Mouse (Mus musculus): ENCODE data around the gene A930004D18Rik.

The A930004D18Rik gene

GRCm38 (mm10) chr2:18011226-18011625, 26.3 kb downstream of the A930004D18Rik start:
- no peak for DNase-seq (ENCODE audit: low read depth, low spot score)

GRCm38 (mm10) chr2:18005137-18005536, 32.4 kb downstream of the A930004D18Rik start:
- peak; percentile 94 for DNase-seq (ENCODE audit: low read depth, low spot score)

- no peak for DNase-seq (ENCODE audit: low read depth, low spot score)
Measured at GRCm38 (mm10) chr2:18004286-18004685, 33.3 kb downstream of the A930004D18Rik start.

GRCm38 (mm10) chr2:18002306-18002705, 35.2 kb downstream of the A930004D18Rik start:
- peak; percentile 64 for DNase-seq (ENCODE audit: low read depth, low spot score)

GRCm38 (mm10) chr2:17996858-17997257, 40.7 kb downstream of the A930004D18Rik start, which contains the start of gene H2al2a:
TSS of gene H2al2a (minus strand) at chr2:17996958.
- no peak for DNase-seq (ENCODE audit: low read depth, low spot score)

- DNase-seq (ENCODE audit: low read depth, low spot score), result no peak
Measured at GRCm38 (mm10) chr2:17989562-17989961, 48.0 kb downstream of the A930004D18Rik start.

- peak; percentile 100 for DNase-seq (ENCODE audit: low read depth, low spot score)
Measured at GRCm38 (mm10) chr2:17989115-17989514, 48.4 kb downstream of the A930004D18Rik start.

- DNase-seq (ENCODE audit: low read depth, low spot score), result no peak
Measured at GRCm38 (mm10) chr2:17986694-17987093, 50.8 kb downstream of the A930004D18Rik start.

GRCm38 (mm10) chr2:17984774-17985173, 52.8 kb downstream of the A930004D18Rik start:
- no peak for DNase-seq (ENCODE audit: low read depth, low spot score)

- DNase-seq (ENCODE audit: low read depth, low spot score), result peak; percentile 100
Measured at GRCm38 (mm10) chr2:17982747-17983146, 54.8 kb downstream of the A930004D18Rik start.

GRCm38 (mm10) chr2:17978706-17979105, 58.8 kb downstream of the A930004D18Rik start:
- peak; percentile 84 for DNase-seq (ENCODE audit: low read depth, low spot score)

- peak; percentile 97 for DNase-seq (ENCODE audit: low read depth, low spot score)
Measured at GRCm38 (mm10) chr2:17978251-17978650, 59.3 kb downstream of the A930004D18Rik start.

GRCm38 (mm10) chr2:17977645-17978044, 59.9 kb downstream of the A930004D18Rik start:
- peak; percentile 86 for DNase-seq (ENCODE audit: low read depth, low spot score)

GRCm38 (mm10) chr2:17975601-17976327, 61.8 kb downstream of the A930004D18Rik start:
- DNase-seq (ENCODE audit: low read depth, low spot score), result no peak
